Mouse (Mus musculus) hindbrain, embryonic 16.5 days (tissue): Measurements from ENCODE around the gene Slc51a. TPM values are rescaled to one million over a fixed set of nuclear protein-coding genes. Genes with fewer than 3 reads are reported as not detected.
"Not testable (repeated sequence)": the region's sequence is repeated elsewhere in the genome, so short reads cannot be mapped to it uniquely, and the experiment has no call there.

Experiments used
- ATAC-seq: fragments of 200-750 bp; cut with Nextera tagmentation; 2 replicates; pipeline ENCODE4 v1.8.0; 2017; ENCODE audit warnings: moderate TSS enrichment, moderate library complexity
- H3K27ac ChIP-seq: fragments of 300-500 bp; sonication (generic); 2 replicates; pipeline ENCODE4 v1.5.1; 2014; ENCODE audit warnings: low read depth, mild to moderate bottlenecking, control low read depth, low read length, moderate library complexity
- H3K27me3 ChIP-seq: fragments of 300-500 bp; sonication (generic); replicated peaks from 2 replicates; pipeline ENCODE4 v1.6.1; 2014; ENCODE audit warnings: low read length; ENCODE audit not compliant: control insufficient read depth, insufficient read depth
- H3K36me3 ChIP-seq: fragments of 300-500 bp; sonication (generic); 2 replicates; pipeline ENCODE4 v1.6.1; 2014; ENCODE audit warnings: mild to moderate bottlenecking, low read length, moderate library complexity, mixed read lengths; ENCODE audit not compliant: control insufficient read depth, insufficient read depth
- H3K4me1 ChIP-seq: fragments of 300-500 bp; sonication (generic); 2 replicates; pipeline ENCODE4 v1.6.1; 2014; ENCODE audit warnings: low read depth, low read length; ENCODE audit not compliant: control insufficient read depth, insufficient read depth
- H3K4me2 ChIP-seq: fragments of 300-500 bp; sonication (generic); 2 replicates; pipeline ENCODE4 v1.6.1; 2014; ENCODE audit warnings: mild to moderate bottlenecking, low read length, control low read depth, moderate library complexity
- H3K4me3 ChIP-seq: fragments of 300-500 bp; sonication (generic); 2 replicates; pipeline ENCODE4 v1.5.1; 2014; ENCODE audit warnings: mild to moderate bottlenecking, low read length, control low read depth, moderate library complexity
- H3K9ac ChIP-seq: fragments of 300-500 bp; sonication (generic); 2 replicates; pipeline ENCODE4 v1.6.1; 2014; ENCODE audit warnings: low read depth, mild to moderate bottlenecking, control low read depth, low read length, moderate library complexity
- H3K9me3 ChIP-seq: fragments of 300-500 bp; sonication (generic); 2 replicates; pipeline ENCODE4 v1.6.1; 2014; ENCODE audit warnings: mild to moderate bottlenecking, low read length, moderate library complexity; ENCODE audit not compliant: control insufficient read depth
- WGBS: fragments of 180-500 bp; shearing (Covaris S2); extraction: QIAGEN DNeasy Blood & Tissue Kit; methylation state at CpG from one replicate; pipeline ENCODE4 v1.1.7; 2014; 5-methylcytosine and 5-hydroxymethylcytosine counted together
- polyA plus RNA-seq: library from polyadenylated mRNA; unstranded; fragments of >200 nt; fragmentation: Nextera tagmentation; extraction: Ambion mirVana; gene quantifications from 2 replicates; pipeline ENCODE4 v1.2.1, GENCODE M21; 2015

Slc51a gene
- polyA plus RNA-seq, 1 experiment from 2014 or later: not detected

DNA sequence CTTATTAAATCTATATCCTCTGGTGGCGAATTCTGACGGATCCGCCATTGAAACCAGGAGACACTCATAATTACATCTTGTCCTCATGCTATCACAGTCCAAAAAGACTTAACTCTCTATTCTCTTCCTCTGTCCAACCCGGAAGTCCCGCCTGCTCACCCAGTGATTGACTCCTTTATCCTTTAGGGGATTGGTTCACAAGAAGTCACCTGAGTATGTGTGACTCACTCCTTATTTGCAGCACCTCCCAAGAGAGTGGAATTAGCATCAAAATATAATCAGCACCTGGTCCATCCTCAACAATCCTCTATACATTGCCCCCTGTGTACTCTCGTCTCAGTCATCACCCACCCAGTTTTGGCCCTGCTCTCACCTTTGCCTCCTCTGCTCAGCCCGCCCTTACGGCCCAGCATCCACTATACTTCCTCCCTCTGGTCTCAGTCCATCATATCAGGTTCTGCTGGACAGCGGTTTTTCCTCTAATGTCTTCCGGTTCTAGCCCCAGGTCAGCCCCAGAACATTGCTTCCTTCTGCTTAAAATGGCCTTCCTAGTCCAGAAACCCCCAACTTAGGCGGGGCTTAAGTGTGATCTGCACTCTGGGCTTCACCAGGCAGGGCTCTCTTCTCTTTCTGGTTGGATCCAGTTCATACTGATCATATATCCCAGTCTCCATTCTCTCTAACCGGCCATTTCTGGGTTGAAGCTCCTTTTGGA lies 15.1 kb upstream of the Slc51a start:
- H3K27me3 ChIP-seq: no peaks in the 10 kb centered on the region
- no peaks in the 10 kb centered on the region; the same call in 1 of the 2 replicates for H3K4me1 ChIP-seq
- H3K27ac ChIP-seq: no peak overlapping the region
- H3K9me3 ChIP-seq: no peaks in the 10 kb centered on the region
- no peak overlapping the region for H3K4me3 ChIP-seq
- no peaks in the 10 kb centered on the region for H3K36me3 ChIP-seq
- H3K9ac ChIP-seq: no peak overlapping the region
- H3K4me2 ChIP-seq: no peak overlapping the region
- 91% methylated on average over 12 of the region's 12 CpGs for WGBS
- no peak for ATAC-seq

DNA sequence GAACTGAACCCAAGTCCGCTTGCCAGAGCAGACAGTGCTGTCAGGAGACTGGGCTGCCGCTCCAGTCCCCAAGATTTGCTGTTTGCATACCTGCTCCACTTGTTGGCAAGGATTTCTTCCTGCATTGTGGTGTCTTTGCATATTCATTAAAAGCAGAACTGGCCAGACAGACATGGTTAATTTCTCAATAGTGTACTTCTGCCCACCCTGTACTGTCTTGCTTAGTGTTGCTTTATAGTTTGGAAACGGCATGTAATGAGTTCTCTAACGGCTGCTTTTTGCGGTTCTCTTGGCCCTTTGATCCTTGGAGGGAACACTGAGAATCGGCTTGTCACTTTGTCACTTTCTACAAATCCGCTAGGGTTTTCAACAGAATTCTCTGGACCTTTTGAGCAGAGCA lies 13.8 kb upstream of the Slc51a start:
- ATAC-seq: no peak
- Histone ChIP-seq H3K4me3 (no peak overlapping the region), H3K4me2 (no peak overlapping the region), H3K27ac (no peak overlapping the region), H3K4me1 (no peaks in the 10 kb centered on the region; the same call in 1 of the 2 replicates), H3K9me3 (no peaks in the 10 kb centered on the region), H3K27me3 (no peaks in the 10 kb centered on the region), H3K36me3 (no peaks in the 10 kb centered on the region), H3K9ac (no peak overlapping the region)
- WGBS: 72% methylated on average over 7 of the region's 7 CpGs

GRCm38 (mm10) chr16:32499430-32500037 lies 11.9 kb upstream of the Slc51a start:
- peak overlapping the region; percentile 67 for H3K9ac ChIP-seq
- H3K36me3 ChIP-seq: no peaks in the 10 kb centered on the region
- H3K9me3 ChIP-seq: no peaks in the 10 kb centered on the region
- H3K4me1 ChIP-seq: no peaks in the 10 kb centered on the region; the same call in 1 of the 2 replicates
- H3K4me3 ChIP-seq: peak overlapping the region; percentile 39
- H3K27me3 ChIP-seq: no peaks in the 10 kb centered on the region
- peak; percentile 91 for ATAC-seq
- H3K27ac ChIP-seq: peak overlapping the region; percentile 57; the same call in 1 of the 2 replicates
- WGBS: 6% methylated on average over 22 of the region's 22 CpGs
- peak overlapping the region; percentile 70 for H3K4me2 ChIP-seq

DNA sequence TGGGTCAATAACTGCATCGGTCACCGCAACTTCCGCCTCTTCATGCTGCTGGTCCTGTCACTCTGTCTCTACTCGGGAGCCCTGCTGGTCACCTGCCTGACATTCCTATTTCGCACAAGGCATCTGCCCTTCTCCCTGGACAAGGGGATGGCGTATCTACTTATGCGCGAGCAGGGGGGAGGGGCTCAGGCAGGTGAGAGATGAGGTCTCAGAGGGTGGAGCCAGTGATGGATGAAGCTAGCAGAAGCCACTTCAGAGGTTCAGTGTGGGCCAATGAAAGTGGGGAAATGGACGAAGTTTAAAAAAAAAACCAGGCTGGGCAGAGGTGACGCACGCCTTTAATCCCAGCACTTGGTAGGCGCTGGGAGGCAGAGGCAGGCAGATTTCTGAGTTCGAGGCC lies 11.3 kb upstream of the Slc51a start:
- Histone ChIP-seq H3K4me1 (no peaks in the 10 kb centered on the region; the same call in 1 of the 2 replicates), H3K36me3 (no peaks in the 10 kb centered on the region), H3K27ac (no peak overlapping the region), H3K4me2 (peak overlapping the region; percentile 70), H3K9ac (no peak overlapping the region), H3K9me3 (no peaks in the 10 kb centered on the region), H3K27me3 (no peaks in the 10 kb centered on the region), H3K4me3 (no peak overlapping the region)
- ATAC-seq: no peak
- WGBS: 72% methylated on average over 13 of the region's 13 CpGs

- Histone ChIP-seq H3K27ac (no peak within 1 kb of the TSS), H3K9ac (no peak within 1 kb of the TSS), H3K4me2 (no peak within 1 kb of the TSS), H3K9me3 (no peaks in the 10 kb centered on the region), H3K4me3 (no peak within 1 kb of the TSS), H3K36me3 (no peaks in the 10 kb centered on the region), H3K4me1 (no peaks in the 10 kb centered on the region; the same call in 1 of the 2 replicates), H3K27me3 (no peaks in the 10 kb centered on the region)
- ATAC-seq: no peak
- 64% methylated on average over 3 of the region's 3 CpGs for WGBS
Observed at GRCm38 (mm10) chr16:32495965-32496364, 8.3 kb upstream of the Slc51a start, which contains the start of gene Zdhhc19. Gene Zdhhc19, plus strand, starts transcription at chr16:32496265.

DNA sequence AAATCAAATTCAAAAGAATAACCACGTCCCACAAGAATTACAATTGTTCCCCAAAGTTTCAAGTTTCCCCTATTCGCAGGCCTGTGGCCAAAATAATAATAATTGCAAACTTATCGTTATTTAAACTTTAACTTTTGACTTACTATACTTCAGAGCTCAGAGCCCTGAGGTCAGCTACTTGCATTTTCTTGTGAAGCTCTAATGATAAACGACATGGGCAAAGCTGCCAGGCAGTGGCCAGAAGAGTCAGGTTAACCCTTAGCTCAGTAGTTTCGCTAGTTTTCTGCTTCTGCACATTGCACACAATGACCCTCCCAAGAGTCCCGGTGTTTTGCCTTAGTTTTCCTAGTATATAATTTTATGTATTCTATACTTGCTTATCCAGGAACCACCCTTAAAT lies 6.7 kb upstream of the Slc51a start:
- WGBS: 82% methylated on average over 6 of the region's 6 CpGs
- not testable (repeated sequence) for H3K9ac ChIP-seq, H3K4me2 ChIP-seq, H3K4me1 ChIP-seq, H3K36me3 ChIP-seq, H3K9me3 ChIP-seq, H3K27ac ChIP-seq, H3K27me3 ChIP-seq, ATAC-seq, H3K4me3 ChIP-seq

GRCm38 (mm10) chr16:32488939-32489338 lies 1.3 kb upstream of the Slc51a start:
- H3K9me3 ChIP-seq: no peaks in the 10 kb centered on the region
- no peak overlapping the region for H3K9ac ChIP-seq
- H3K4me2 ChIP-seq: no peak overlapping the region
- H3K27ac ChIP-seq: no peak overlapping the region
- 94% methylated on average over 3 of the region's 3 CpGs for WGBS
- ATAC-seq: no peak
- no peak overlapping the region for H3K4me3 ChIP-seq
- no peaks in the 10 kb centered on the region for H3K27me3 ChIP-seq
- no peaks in the 10 kb centered on the region for H3K36me3 ChIP-seq
- H3K4me1 ChIP-seq: no peaks in the 10 kb centered on the region

DNA sequence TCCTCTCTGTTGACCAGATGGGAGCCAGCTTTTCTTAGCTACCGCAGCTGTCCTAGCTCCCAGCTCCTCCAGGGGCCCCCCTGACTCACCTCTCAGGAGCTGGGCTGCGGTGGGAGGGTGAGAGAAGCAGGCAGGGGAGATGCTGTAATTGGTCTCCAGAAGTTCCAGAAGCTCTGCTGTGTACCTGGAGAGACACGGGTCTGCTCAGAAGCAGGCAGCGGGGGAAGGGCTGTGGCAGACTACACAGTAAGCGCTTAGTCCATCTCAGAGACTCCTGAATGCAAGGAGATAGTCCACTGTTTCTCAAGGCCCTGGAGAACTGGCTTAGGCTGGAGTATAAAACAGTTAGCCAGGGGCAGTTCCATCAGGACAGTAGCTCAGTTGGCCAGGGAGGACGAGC lies 1.6 kb downstream of the Slc51a start:
- 76% methylated on average over 6 of the region's 6 CpGs for WGBS
- Histone ChIP-seq H3K27me3 (no peaks in the 10 kb centered on the region), H3K36me3 (no peaks in the 10 kb centered on the region), H3K27ac (no peak overlapping the region), H3K9ac (no peak overlapping the region), H3K4me1 (no peaks in the 10 kb centered on the region), H3K4me3 (no peak overlapping the region), H3K4me2 (no peak overlapping the region), H3K9me3 (no peaks in the 10 kb centered on the region)
- ATAC-seq: no peak

DNA sequence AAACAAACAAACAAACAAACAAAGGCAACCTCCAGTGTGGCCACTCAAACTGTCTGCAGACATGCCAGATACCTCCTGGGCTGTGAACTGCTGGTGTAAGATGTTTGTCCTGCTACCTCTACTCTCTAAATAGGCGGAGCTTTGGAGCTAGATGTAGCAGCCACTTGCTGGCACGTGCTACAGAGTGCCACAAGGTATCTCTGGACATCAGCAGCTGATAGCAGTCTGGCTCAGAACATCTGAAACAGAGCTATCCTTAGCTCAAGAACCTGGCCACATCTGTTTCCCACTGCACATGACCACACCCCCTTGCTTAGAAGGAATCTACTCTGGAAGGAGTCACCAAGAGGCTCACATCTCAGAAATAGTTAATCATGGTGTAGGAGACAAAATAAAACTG lies 2.5 kb downstream of the Slc51a start:
- Histone ChIP-seq H3K27ac (no peak overlapping the region), H3K4me3 (no peak overlapping the region), H3K9ac (no peak overlapping the region), H3K36me3 (no peaks in the 10 kb centered on the region), H3K9me3 (no peaks in the 10 kb centered on the region), H3K27me3 (no peaks in the 10 kb centered on the region), H3K4me2 (no peak overlapping the region), H3K4me1 (no peaks in the 10 kb centered on the region)
- ATAC-seq: no peak
- WGBS: 77% methylated on average over 2 of the region's 2 CpGs
